Mouse (Mus musculus) limb, embryonic 11.5 days (tissue): ENCODE measurements around the gene St7l. TPM values are rescaled to one million over a fixed set of nuclear protein-coding genes. Genes with fewer than 3 reads are reported as not detected.

Experiments
- ATAC-seq: fragments of 200-750 bp; cut with Nextera tagmentation; 2 replicates; pipeline ENCODE4 v1.8.0; 2017; ENCODE audit warnings: low read depth; ENCODE audit not compliant: insufficient number of reproducible peaks, low FRiP score, low TSS enrichment
- DNase-seq: peaks from one replicate; pipeline ENCODE4 v3.0.0-alpha.2; 2015; ENCODE audit warnings: low spot score
- H3K27ac ChIP-seq: fragments of 300-500 bp; sonication (generic); replicated peaks from 2 replicates; pipeline ENCODE4 v1.5.1; 2014; ENCODE audit warnings: low read depth, mild to moderate bottlenecking, low read length
- H3K27me3 ChIP-seq: fragments of 300-500 bp; sonication (generic); 2 replicates; pipeline ENCODE4 v1.6.1; 2014; ENCODE audit warnings: mild to moderate bottlenecking, low read length, mixed read lengths; ENCODE audit not compliant: control insufficient read depth, insufficient read depth
- H3K36me3 ChIP-seq: fragments of 300-500 bp; sonication (generic); 2 replicates; pipeline ENCODE4 v1.6.1; 2014; ENCODE audit warnings: mild to moderate bottlenecking, low read length, moderate library complexity, mixed read lengths; ENCODE audit not compliant: control insufficient read depth, insufficient read depth
- H3K4me1 ChIP-seq: fragments of 300-500 bp; sonication (generic); 2 replicates; pipeline ENCODE4 v1.6.1; 2014; ENCODE audit warnings: low read length, mixed read lengths; ENCODE audit not compliant: control insufficient read depth, insufficient read depth
- H3K4me2 ChIP-seq: fragments of 300-500 bp; sonication (generic); 2 replicates; pipeline ENCODE4 v1.6.1; 2014; ENCODE audit warnings: low read depth, mild to moderate bottlenecking, moderate library complexity; ENCODE audit not compliant: severe bottlenecking
- H3K4me3 ChIP-seq: fragments of 300-500 bp; sonication (generic); 2 replicates; pipeline ENCODE4 v1.5.1; 2014; ENCODE audit warnings: low read depth, low read length
- H3K9ac ChIP-seq: fragments of 300-500 bp; sonication (generic); 2 replicates; pipeline ENCODE4 v1.6.1; 2014; ENCODE audit warnings: mild to moderate bottlenecking, low read length
- H3K9me3 ChIP-seq: fragments of 300-500 bp; sonication (generic); 2 replicates; pipeline ENCODE4 v1.6.1; 2016; ENCODE audit warnings: low read length; ENCODE audit not compliant: control insufficient read depth
- WGBS: fragments of 180-500 bp; shearing (Covaris S2); extraction: QIAGEN DNeasy Blood & Tissue Kit; methylation state at CpG from one replicate; pipeline ENCODE4 v1.1.7; 2014; 5-methylcytosine and 5-hydroxymethylcytosine counted together
- polyA plus RNA-seq: library from polyadenylated mRNA; unstranded; fragments of >200 nt; fragmentation: Nextera tagmentation; extraction: Ambion mirVana; gene quantifications from 2 replicates; pipeline ENCODE4 v1.2.1, GENCODE M21; 2014

The St7l gene
- polyA plus RNA-seq, 1 experiment from 2014 or later: 33.8 TPM

DNA sequence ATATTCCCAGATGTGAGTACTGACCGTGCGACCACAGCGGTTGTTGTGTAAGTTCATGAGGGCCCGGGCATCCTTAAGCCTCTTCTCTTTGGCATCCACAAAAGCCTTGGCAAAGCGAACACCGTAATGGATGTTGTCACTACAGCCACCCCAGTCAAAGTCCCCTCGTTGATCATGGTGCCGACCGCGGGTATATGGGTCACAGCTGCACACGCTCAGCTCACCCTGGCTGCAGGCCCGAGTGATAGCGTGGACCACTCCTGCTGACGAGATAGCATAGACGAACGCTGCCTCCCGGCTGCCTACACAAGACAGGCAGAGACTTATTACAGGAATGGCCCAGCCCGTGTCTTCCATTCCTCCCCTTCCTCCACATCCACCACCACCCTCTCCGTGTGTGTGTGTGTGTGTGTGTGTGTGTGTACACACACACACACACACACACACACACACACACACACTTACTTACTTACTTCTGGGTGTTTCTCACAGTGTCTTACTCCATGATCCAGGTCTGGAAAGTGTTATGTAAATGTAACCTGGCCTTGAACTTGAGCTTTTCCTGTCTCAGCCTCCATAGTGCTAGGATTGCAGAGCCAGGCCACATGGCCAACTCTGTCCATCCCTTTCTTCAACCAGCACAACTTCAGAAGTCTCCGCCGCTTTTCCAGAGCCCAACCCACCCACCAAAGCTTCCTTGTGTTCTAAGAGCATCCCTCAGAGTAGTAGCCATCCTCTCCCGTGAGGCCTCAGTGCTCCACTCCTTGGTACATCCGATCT lies 89.3 kb downstream of the St7l start:
- H3K4me1 ChIP-seq: no peaks in the 10 kb centered on the region
- no peak overlapping the region for H3K27ac ChIP-seq
- peak; percentile 19 for DNase-seq
- no peak overlapping the region for H3K4me2 ChIP-seq
- H3K9ac ChIP-seq: no peak overlapping the region
- no peaks in the 10 kb centered on the region for H3K27me3 ChIP-seq
- WGBS: 89% methylated on average over 23 of the region's 23 CpGs
- peaks cover 4% of the 10 kb centered on the region; the same call in 1 of the 2 replicates for H3K36me3 ChIP-seq
- no peak overlapping the region for H3K4me3 ChIP-seq
- ATAC-seq: no peak
- H3K9me3 ChIP-seq: no peaks in the 10 kb centered on the region

DNA sequence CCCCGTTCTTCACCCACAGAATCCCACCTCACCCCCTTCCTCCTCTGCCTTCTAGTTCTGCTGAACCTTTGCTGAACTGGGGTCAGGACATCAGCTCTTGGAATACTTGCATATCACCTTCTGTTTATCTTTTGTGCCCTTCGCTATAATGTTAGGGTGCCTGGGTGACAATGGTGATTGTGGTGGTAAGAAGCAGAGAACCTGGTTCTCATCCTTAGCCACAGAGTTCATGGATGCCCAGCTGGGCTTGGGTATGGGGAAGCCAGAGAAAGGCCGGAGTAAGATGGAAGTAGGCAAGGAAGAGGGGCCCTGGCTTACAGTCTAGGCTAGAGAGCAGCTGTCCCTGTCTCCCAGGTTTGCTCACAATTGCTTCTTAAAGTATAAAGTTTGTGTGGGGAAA lies 90.3 kb downstream of the St7l start:
- WGBS: 95% methylated on average over 3 of the region's 3 CpGs
- DNase-seq (peak; percentile 13), ATAC-seq (no peak)
- H3K4me3 ChIP-seq: no peak overlapping the region
- H3K4me1 ChIP-seq: no peaks in the 10 kb centered on the region
- no peak overlapping the region for H3K4me2 ChIP-seq
- H3K27ac ChIP-seq: no peak overlapping the region
- H3K9ac ChIP-seq: no peak overlapping the region
- H3K9me3 ChIP-seq: no peaks in the 10 kb centered on the region
- H3K27me3 ChIP-seq: no peaks in the 10 kb centered on the region
- H3K36me3 ChIP-seq: peaks cover 4% of the 10 kb centered on the region; the same call in 1 of the 2 replicates

DNA sequence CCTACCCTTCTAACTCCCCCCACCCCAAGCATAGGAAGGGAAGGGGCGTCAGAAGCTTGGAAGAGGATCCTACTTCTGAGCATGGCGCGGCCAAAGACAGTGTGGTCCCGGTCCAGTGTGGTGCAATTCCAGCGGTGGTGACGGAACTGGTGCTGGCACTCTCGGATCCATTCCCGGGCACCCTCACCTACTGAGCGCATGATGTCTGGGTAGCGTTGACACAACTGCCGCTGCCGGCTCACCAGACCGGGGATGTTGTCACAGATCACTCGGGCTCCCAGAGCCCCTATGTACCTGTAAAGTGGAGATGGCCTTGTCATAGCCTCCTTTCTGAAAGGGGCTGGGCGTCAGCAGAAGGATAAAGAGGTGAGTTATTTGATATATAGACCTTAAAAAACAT lies 90.7 kb downstream of the St7l start:
- no peaks in the 10 kb centered on the region for H3K4me1 ChIP-seq
- H3K9ac ChIP-seq: no peak overlapping the region
- H3K36me3 ChIP-seq: peaks cover 4% of the 10 kb centered on the region; the same call in 1 of the 2 replicates
- no peak overlapping the region for H3K4me2 ChIP-seq
- WGBS: 96% methylated on average over 15 of the region's 15 CpGs
- H3K9me3 ChIP-seq: no peaks in the 10 kb centered on the region
- peak; percentile 16 for DNase-seq
- no peak overlapping the region for H3K27ac ChIP-seq
- H3K4me3 ChIP-seq: no peak overlapping the region
- H3K27me3 ChIP-seq: no peaks in the 10 kb centered on the region
- ATAC-seq: no peak

DNA sequence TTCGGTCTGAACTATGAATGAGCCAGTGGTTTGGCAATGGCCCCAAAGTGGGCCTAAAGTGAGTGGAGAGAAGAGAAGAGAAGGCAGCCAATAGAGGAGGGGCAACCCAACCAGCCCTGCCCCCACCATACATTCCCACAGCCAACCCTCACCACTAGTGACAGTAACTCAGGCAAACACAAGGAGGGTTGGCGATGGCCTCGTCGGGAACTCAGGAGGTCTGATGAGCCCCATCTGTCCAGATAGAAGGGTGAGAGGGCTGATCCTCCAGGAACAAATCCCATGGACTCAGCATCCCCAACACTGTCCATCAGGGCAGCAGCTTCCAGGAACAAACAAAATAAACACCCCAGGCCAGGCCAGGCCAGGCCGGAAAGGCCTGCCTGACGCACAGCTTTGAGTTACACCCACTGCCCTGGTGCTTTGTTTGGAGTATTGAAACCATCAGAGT lies 92.4 kb downstream of the St7l start:
- Histone ChIP-seq H3K4me2 (no peak overlapping the region), H3K4me1 (peaks cover 5% of the 10 kb centered on the region; the same call in 1 of the 2 replicates), H3K36me3 (peaks cover 4% of the 10 kb centered on the region), H3K9ac (no peak overlapping the region), H3K4me3 (no peak overlapping the region), H3K9me3 (no peaks in the 10 kb centered on the region), H3K27me3 (peaks cover 13% of the 10 kb centered on the region), H3K27ac (no peak overlapping the region)
- DNase-seq (peak; percentile 14), ATAC-seq (no peak)
- 73% methylated on average over 6 of the region's 6 CpGs for WGBS

DNA sequence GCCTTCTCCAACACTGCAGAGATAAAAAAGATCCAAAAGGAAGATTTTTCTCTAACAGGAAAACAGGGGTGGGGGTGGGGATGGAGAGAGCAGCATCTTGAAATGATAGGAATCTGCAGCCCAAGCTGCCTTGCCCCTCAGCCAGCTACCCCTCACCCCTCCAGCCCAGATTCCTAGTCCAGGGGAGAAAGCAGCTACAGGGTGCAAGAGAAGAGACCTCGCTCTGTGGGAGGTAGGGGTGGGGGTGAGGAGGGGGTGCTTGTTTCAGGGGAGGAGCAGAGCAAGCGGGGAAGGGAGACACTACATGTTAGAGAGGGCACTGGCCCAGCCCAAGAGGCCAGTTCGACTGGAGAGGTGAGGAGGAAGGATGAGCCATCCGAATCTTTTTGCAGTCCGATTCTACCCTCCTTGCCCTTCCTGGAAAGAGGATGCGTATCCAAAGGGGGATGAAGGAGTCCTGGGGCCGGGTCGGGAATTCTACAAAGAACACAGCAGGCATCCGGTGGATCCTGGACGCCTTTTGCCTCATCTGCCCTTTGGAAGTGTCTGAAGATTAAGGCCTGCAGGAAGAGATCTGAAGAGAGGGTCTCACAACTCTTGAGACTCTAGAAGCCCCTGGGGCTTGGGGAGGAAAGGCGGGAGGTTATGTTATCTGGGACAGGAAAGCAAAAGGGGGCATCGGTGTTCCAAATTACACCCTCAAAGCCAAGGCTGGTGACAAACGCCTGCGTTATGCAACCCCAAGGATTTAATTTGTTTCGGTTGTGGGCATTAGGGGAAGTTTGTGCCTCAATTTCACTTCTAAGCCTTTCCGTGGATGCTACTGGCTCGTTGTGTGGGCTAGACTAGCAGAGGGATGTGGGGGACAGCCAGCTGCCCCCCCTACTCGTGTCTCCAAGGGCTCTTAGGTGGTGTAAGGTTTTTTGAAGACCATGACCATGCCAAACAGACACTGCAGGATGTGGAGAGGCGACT lies 96.5 kb downstream of the St7l start:
- Histone ChIP-seq H3K4me1 (peaks cover 32% of the 10 kb centered on the region), H3K9ac (no peak overlapping the region), H3K27ac (no peak overlapping the region), H3K4me2 (peak overlapping the region; percentile 61; the same call in 1 of the 2 replicates), H3K36me3 (no peaks in the 10 kb centered on the region; the same call in 1 of the 2 replicates), H3K27me3 (peaks cover 39% of the 10 kb centered on the region), H3K4me3 (no peak overlapping the region), H3K9me3 (no peaks in the 10 kb centered on the region)
- ATAC-seq (no peak), DNase-seq (peak; percentile 28)
- 10% methylated on average over 19 of the region's 19 CpGs for WGBS

DNA sequence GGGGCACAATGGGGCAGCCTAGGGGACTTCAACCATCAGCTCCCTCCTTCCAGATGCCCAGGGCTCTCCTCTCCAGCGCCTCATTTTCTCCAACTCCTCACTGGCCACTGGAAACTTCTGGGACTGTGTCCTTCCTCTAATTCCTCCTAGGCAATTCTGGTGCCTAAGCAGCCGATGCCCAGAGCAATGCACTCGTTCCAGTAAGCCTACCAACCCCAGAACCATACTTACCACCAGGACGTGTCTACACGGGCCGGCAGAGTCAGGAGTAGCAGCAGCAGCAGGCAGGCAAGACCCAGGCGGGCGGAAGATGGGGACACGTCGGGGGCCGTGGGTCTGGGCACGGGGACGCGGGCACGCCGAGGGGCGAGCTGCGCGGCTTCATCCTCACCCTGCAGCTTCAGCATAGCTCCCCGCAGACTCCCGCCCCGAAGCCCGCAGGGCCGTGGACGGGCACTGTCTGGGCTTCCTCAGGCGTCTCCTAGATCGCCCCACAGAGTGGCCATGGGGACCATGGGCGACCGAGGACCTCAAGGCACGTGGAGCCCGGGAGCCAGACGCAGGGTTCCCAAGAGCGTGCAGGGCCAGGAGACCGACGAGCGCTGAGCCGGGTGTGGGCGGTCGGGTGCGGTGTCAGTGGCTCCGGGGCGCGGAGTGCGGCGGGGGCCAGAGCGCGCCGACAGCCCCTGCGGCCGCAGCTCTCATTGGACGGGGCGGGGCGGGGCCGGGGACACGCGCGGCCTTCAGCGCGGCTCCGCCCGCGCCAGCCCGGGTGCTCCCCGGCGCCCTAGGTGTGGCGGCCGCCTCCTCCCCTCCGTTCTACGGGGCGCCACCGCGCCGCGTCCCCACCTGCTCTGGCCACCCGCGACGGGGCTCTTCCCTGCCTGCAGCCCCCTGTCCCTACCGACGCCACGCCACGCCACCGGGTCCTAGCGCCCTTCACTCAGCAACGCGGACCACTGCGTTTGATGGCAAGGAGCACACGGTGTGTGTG lies 97.6 kb downstream of the St7l start, which contains the start of gene Wnt2b:
TSS of gene Wnt2b (minus strand) at position 856 of the 994 bp plus-strand sequence.
- ATAC-seq (peak; percentile 28; the same call in 1 of the 2 replicates), DNase-seq (peak; percentile 61)
- WGBS: 2% methylated on average over 81 of the region's 87 CpGs
- H3K27me3 ChIP-seq: peaks cover 39% of the 10 kb centered on the region
- peak within 1 kb of the TSS; percentile 34 for H3K9ac ChIP-seq
- no peaks in the 10 kb centered on the region for H3K9me3 ChIP-seq
- no peak within 1 kb of the TSS for H3K27ac ChIP-seq
- H3K36me3 ChIP-seq: no peaks in the 10 kb centered on the region; the same call in 1 of the 2 replicates
- H3K4me2 ChIP-seq: peak within 1 kb of the TSS; percentile 61
- peaks cover 34% of the 10 kb centered on the region for H3K4me1 ChIP-seq
- H3K4me3 ChIP-seq: peak within 1 kb of the TSS; percentile 41

DNA sequence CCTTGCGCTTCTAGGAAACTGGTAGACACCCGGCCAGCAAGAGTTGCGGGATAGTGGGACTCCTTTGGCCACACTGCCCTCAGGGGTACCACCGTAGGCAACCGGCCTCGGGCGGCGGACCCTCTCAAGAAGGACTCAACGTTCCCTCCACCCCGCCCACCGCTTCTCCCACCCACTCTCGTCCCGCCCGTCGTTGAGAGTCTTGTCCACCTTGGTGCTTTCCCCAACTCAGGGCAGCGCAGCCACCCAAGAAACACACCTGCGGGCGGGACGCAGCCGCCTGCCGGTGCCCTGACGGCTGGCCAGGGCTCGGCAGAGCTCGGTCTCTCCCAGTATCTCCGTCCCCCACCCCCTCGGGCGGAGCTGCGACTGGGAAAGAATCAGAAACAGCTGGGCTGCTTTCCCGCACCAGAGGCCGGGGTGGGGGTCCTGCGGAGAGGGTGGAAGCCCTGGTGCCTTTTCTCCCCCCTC lies 98.4 kb downstream of the St7l start:
- H3K9me3 ChIP-seq: no peaks in the 10 kb centered on the region
- no peak overlapping the region for H3K9ac ChIP-seq
- DNase-seq: peak; percentile 77
- H3K36me3 ChIP-seq: no peaks in the 10 kb centered on the region; the same call in 1 of the 2 replicates
- no peak overlapping the region for H3K27ac ChIP-seq
- peaks cover 34% of the 10 kb centered on the region for H3K4me1 ChIP-seq
- H3K27me3 ChIP-seq: peaks cover 39% of the 10 kb centered on the region
- under 1% methylated on average over 31 of the region's 31 CpGs for WGBS
- H3K4me2 ChIP-seq: peak overlapping the region; percentile 61
- peak overlapping the region; percentile 41 for H3K4me3 ChIP-seq
- peak; percentile 40; the same call in 1 of the 2 replicates for ATAC-seq
